Mouse (Mus musculus) heart, embryonic 11.5 days (tissue): ENCODE measurements around the gene Fam126a. TPM values are rescaled to one million over a fixed set of nuclear protein-coding genes. Genes with fewer than 3 reads are reported as not detected.

Source experiments
- ATAC-seq: fragments of 200-750 bp; cut with Nextera tagmentation; replicated peaks from 2 replicates; pipeline ENCODE4 v1.8.0; 2017; ENCODE audit warnings: moderate library complexity; ENCODE audit not compliant: insufficient number of reproducible peaks, low FRiP score, low TSS enrichment
- H3K27ac ChIP-seq: fragments of 300-500 bp; sonication (generic); 2 replicates; pipeline ENCODE4 v1.5.1; 2014; ENCODE audit warnings: mild to moderate bottlenecking, low read depth, low read length
- H3K27me3 ChIP-seq: fragments of 300-500 bp; sonication (generic); 2 replicates; pipeline ENCODE4 v1.6.1; 2014; ENCODE audit warnings: mild to moderate bottlenecking, low read length, mixed read lengths; ENCODE audit not compliant: control insufficient read depth, insufficient read depth
- H3K36me3 ChIP-seq: fragments of 300-500 bp; sonication (generic); 2 replicates; pipeline ENCODE4 v1.6.1; 2014; ENCODE audit warnings: mild to moderate bottlenecking, low read length, moderate library complexity, mixed read lengths; ENCODE audit not compliant: control insufficient read depth, insufficient read depth
- H3K4me1 ChIP-seq: fragments of 300-500 bp; sonication (generic); 2 replicates; pipeline ENCODE4 v1.6.1; 2014; ENCODE audit warnings: low read length; ENCODE audit not compliant: control insufficient read depth, insufficient read depth
- H3K4me2 ChIP-seq: fragments of 300-500 bp; sonication (generic); 2 replicates; pipeline ENCODE4 v1.6.1; 2014; ENCODE audit warnings: mild to moderate bottlenecking, moderate library complexity
- H3K4me3 ChIP-seq: fragments of 300-500 bp; sonication (generic); 2 replicates; pipeline ENCODE4 v1.5.1; 2014; ENCODE audit warnings: low read depth, low read length
- H3K9ac ChIP-seq: fragments of 300-500 bp; sonication (generic); 2 replicates; pipeline ENCODE4 v1.6.1; 2014; ENCODE audit warnings: mild to moderate bottlenecking, low read depth, low read length, moderate library complexity
- H3K9me3 ChIP-seq: fragments of 300-500 bp; sonication (generic); replicated peaks from 2 replicates; pipeline ENCODE4 v1.6.1; 2016; ENCODE audit warnings: low read length; ENCODE audit not compliant: control insufficient read depth
- WGBS: fragments of 180-500 bp; shearing (Covaris S2); extraction: QIAGEN DNeasy Blood & Tissue Kit; methylation state at CpG from one replicate; pipeline ENCODE4 v1.1.7; 2014; ENCODE audit not compliant: insufficient replicate concordance; 5-methylcytosine and 5-hydroxymethylcytosine counted together
- polyA plus RNA-seq: library from polyadenylated mRNA; unstranded; fragments of >200 nt; fragmentation: Nextera tagmentation; extraction: Ambion mirVana; gene quantifications from 2 replicates; pipeline ENCODE4 v1.2.1, GENCODE M21; 2014

Fam126a gene
- polyA plus RNA-seq, 1 experiment from 2014 or later: 32.7 TPM

GRCm38 (mm10) chr5:23964599-23965165 lies 65.8 kb downstream of the Fam126a start:
- peaks cover 5% of the 10 kb centered on the region for H3K4me1 ChIP-seq
- no peaks in the 10 kb centered on the region for H3K9me3 ChIP-seq
- H3K36me3 ChIP-seq: 0 out of 2 replicates have a peak, but pooled peaks cover 3% of the 10 kb centered on the region
- 83% methylated on average over 10 of the region's 10 CpGs for WGBS
- H3K4me2 ChIP-seq: no peak overlapping the region
- H3K9ac ChIP-seq: no peak overlapping the region
- H3K27ac ChIP-seq: no peak overlapping the region
- H3K4me3 ChIP-seq: no peak overlapping the region
- ATAC-seq: no peak
- H3K27me3 ChIP-seq: no peaks in the 10 kb centered on the region

- ATAC-seq: no peak
- WGBS: 84% methylated on average over 5 of the region's 5 CpGs
- no peaks in the 10 kb centered on the region for H3K36me3 ChIP-seq
- H3K27ac ChIP-seq: no peak overlapping the region
- no peak overlapping the region for H3K4me2 ChIP-seq
- no peaks in the 10 kb centered on the region for H3K4me1 ChIP-seq
- H3K27me3 ChIP-seq: no peaks in the 10 kb centered on the region
- H3K4me3 ChIP-seq: no peak overlapping the region
- no peaks in the 10 kb centered on the region for H3K9me3 ChIP-seq
- H3K9ac ChIP-seq: no peak overlapping the region
Observed at GRCm38 (mm10) chr5:23953047-23953446, 77.4 kb downstream of the Fam126a start.

GRCm38 (mm10) chr5:23948071-23948470 lies 82.4 kb downstream of the Fam126a start:
- 53% methylated on average over 3 of the region's 3 CpGs for WGBS
- no peak overlapping the region for H3K9ac ChIP-seq
- H3K9me3 ChIP-seq: no peaks in the 10 kb centered on the region; the same call in 1 of the 2 replicates
- H3K36me3 ChIP-seq: no peaks in the 10 kb centered on the region
- no peak for ATAC-seq
- no peaks in the 10 kb centered on the region for H3K27me3 ChIP-seq
- H3K4me1 ChIP-seq: no peaks in the 10 kb centered on the region
- no peak overlapping the region for H3K27ac ChIP-seq
- H3K4me3 ChIP-seq: no peak overlapping the region
- no peak overlapping the region for H3K4me2 ChIP-seq

- no peaks in the 10 kb centered on the region; the same call in 1 of the 2 replicates for H3K9me3 ChIP-seq
- ATAC-seq: no peak
- WGBS: 4% methylated on average over 1 of the region's 1 CpGs
- H3K27me3 ChIP-seq: no peaks in the 10 kb centered on the region
- no peak overlapping the region for H3K9ac ChIP-seq
- H3K4me1 ChIP-seq: no peaks in the 10 kb centered on the region
- H3K4me2 ChIP-seq: no peak overlapping the region
- H3K27ac ChIP-seq: no peak overlapping the region
- no peak overlapping the region for H3K4me3 ChIP-seq
- no peaks in the 10 kb centered on the region for H3K36me3 ChIP-seq
Observed at GRCm38 (mm10) chr5:23945056-23945455, 85.4 kb downstream of the Fam126a start.

- H3K27ac ChIP-seq: no peak overlapping the region
- no peak for ATAC-seq
- no peaks in the 10 kb centered on the region for H3K36me3 ChIP-seq
- H3K4me1 ChIP-seq: no peaks in the 10 kb centered on the region
- H3K4me2 ChIP-seq: no peak overlapping the region
- WGBS: 88% methylated on average over 2 of the region's 2 CpGs
- no peaks in the 10 kb centered on the region; the same call in 1 of the 2 replicates for H3K9me3 ChIP-seq
- no peak overlapping the region for H3K4me3 ChIP-seq
- H3K9ac ChIP-seq: no peak overlapping the region
- no peaks in the 10 kb centered on the region for H3K27me3 ChIP-seq
Observed at GRCm38 (mm10) chr5:23943534-23943933, 87.0 kb downstream of the Fam126a start.

- Histone ChIP-seq H3K9ac (peak overlapping the region; percentile 58), H3K4me1 (peaks cover 16% of the 10 kb centered on the region), H3K36me3 (no peaks in the 10 kb centered on the region), H3K27ac (peak overlapping the region; percentile 87), H3K27me3 (no peaks in the 10 kb centered on the region), H3K4me2 (peak overlapping the region; percentile 47), H3K9me3 (no peaks in the 10 kb centered on the region), H3K4me3 (no peak overlapping the region)
- ATAC-seq: peak; percentile 88
- WGBS: 68% methylated on average over 12 of the region's 12 CpGs
Observed at GRCm38 (mm10) chr5:23923481-23924165, 106.9 kb downstream of the Fam126a start.

GRCm38 (mm10) chr5:23922516-23923291 lies 107.8 kb downstream of the Fam126a start:
- Histone ChIP-seq H3K36me3 (no peaks in the 10 kb centered on the region), H3K27me3 (no peaks in the 10 kb centered on the region), H3K4me1 (peaks cover 16% of the 10 kb centered on the region), H3K9me3 (no peaks in the 10 kb centered on the region), H3K4me2 (peak overlapping the region; percentile 50), H3K9ac (peak overlapping the region; percentile 58; the same call in 1 of the 2 replicates), H3K4me3 (peak overlapping the region; percentile 10; the same call in 1 of the 2 replicates), H3K27ac (peak overlapping the region; percentile 87)
- 43% methylated on average over 12 of the region's 12 CpGs for WGBS
- ATAC-seq: peak; percentile 94

- ATAC-seq: no peak
- H3K9ac ChIP-seq: no peak overlapping the region
- H3K27ac ChIP-seq: no peak overlapping the region
- no peaks in the 10 kb centered on the region for H3K9me3 ChIP-seq
- no peak overlapping the region for H3K4me3 ChIP-seq
- 65% methylated on average over 1 of the region's 1 CpGs for WGBS
- H3K4me1 ChIP-seq: peaks cover 16% of the 10 kb centered on the region
- no peaks in the 10 kb centered on the region for H3K27me3 ChIP-seq
- no peaks in the 10 kb centered on the region for H3K36me3 ChIP-seq
- H3K4me2 ChIP-seq: peak overlapping the region; percentile 16; the same call in 1 of the 2 replicates
Observed at GRCm38 (mm10) chr5:23921316-23921715, 109.2 kb downstream of the Fam126a start.
